Mouse (Mus musculus) forebrain, embryonic 11.5 days (tissue): ENCODE results near the gene Cpt1a. TPM values are rescaled to one million over a fixed set of nuclear protein-coding genes. Genes with fewer than 3 reads are reported as not detected.
A peak's percentile ranks its signal among the peaks of the same experiment; 100 is the strongest.

Experiments
- ATAC-seq: fragments of 200-750 bp; cut with Nextera tagmentation; replicated peaks from 2 replicates; pipeline ENCODE4 v1.8.0; 2017; ENCODE audit warnings: moderate TSS enrichment; ENCODE audit not compliant: low FRiP score
- DNase-seq: peaks from one replicate; pipeline ENCODE4 v3.0.0-alpha.2; 2017; ENCODE audit warnings: low spot score
- H3K27ac ChIP-seq: fragments of 300-500 bp; sonication (generic); 2 replicates; pipeline ENCODE4 v1.5.1; 2014; ENCODE audit warnings: low read depth, low read length
- H3K27me3 ChIP-seq: fragments of 300-500 bp; sonication (generic); 2 replicates; pipeline ENCODE4 v1.6.1; 2014; ENCODE audit warnings: mild to moderate bottlenecking, low read length, mixed read lengths; ENCODE audit not compliant: control insufficient read depth, insufficient read depth
- H3K36me3 ChIP-seq: fragments of 300-500 bp; sonication (generic); 2 replicates; pipeline ENCODE4 v1.6.1; 2014; ENCODE audit warnings: mild to moderate bottlenecking, low read length, moderate library complexity, mixed read lengths; ENCODE audit not compliant: control insufficient read depth, insufficient read depth
- H3K4me1 ChIP-seq: fragments of 300-500 bp; sonication (generic); replicated peaks from 2 replicates; pipeline ENCODE4 v1.6.1; 2014; ENCODE audit warnings: low read length, mixed read lengths; ENCODE audit not compliant: control insufficient read depth, insufficient read depth
- H3K4me2 ChIP-seq: fragments of 300-500 bp; sonication (generic); 2 replicates; pipeline ENCODE4 v1.6.1; 2014; ENCODE audit warnings: low read depth, mild to moderate bottlenecking, low read length, moderate library complexity, mixed read lengths; ENCODE audit not compliant: severe bottlenecking
- H3K4me3 ChIP-seq: fragments of 300-500 bp; sonication (generic); 2 replicates; pipeline ENCODE4 v1.5.1; 2014; ENCODE audit warnings: low read depth, low read length
- H3K9ac ChIP-seq: fragments of 300-500 bp; sonication (generic); 2 replicates; pipeline ENCODE4 v1.6.1; 2014; ENCODE audit warnings: low read length
- H3K9me3 ChIP-seq: fragments of 300-500 bp; sonication (generic); 2 replicates; pipeline ENCODE4 v1.6.1; 2016; ENCODE audit warnings: low read length, mixed read lengths; ENCODE audit not compliant: control insufficient read depth
- WGBS: fragments of 180-500 bp; shearing (Covaris S2); extraction: QIAGEN DNeasy Blood & Tissue Kit; methylation state at CpG from one replicate; pipeline ENCODE4 v1.1.7; 2014; 5-methylcytosine and 5-hydroxymethylcytosine counted together
- polyA plus RNA-seq: library from polyadenylated mRNA; unstranded; fragments of >200 nt; fragmentation: Nextera tagmentation; extraction: Ambion mirVana; gene quantifications from 2 replicates; pipeline ENCODE4 v1.2.1, GENCODE M21; 2014

The Cpt1a gene
- 10.0 and 10.4 TPM in 2 replicates for polyA plus RNA-seq

DNA sequence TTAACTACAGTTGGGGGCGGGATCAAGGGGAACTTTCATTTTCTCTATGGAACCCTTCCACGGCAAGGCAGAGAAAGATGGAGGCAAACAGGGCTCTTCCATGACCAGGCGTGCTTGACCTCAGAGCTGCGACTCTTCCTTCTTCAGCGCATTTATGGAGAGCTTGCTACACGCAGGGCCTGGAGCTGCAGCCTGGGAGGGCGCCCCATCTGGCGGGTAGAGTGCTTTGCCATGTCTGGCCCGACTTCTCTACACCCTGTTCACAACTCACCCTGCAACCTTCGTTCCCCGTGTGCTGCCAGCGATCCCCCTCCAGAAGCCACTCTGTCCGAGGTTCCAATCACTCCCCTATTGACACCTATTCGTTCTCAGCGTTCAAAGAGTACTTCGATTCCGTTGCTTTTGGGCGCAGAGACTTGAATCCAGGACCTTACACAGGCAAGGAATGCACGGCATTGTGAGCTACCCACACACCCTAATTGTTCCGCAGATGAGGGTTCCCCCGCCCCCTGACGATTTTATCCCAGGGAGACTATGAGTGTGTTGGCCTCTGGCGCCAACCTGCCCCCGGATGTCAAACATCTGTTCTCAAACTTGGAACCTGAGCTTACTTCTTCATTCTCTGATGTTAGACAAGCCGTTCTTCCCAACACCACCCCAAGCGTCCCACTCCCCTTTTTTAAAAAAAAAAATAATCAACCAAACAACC, at the start of gene Cpt1a:
Gene Cpt1a, plus strand, starts transcription at position 74 of the 709 bp plus-strand sequence.
- Histone ChIP-seq H3K4me3 (peak within 1 kb of the TSS; percentile 49), H3K9me3 (no peaks in the 10 kb centered on the region; the same call in 1 of the 2 replicates), H3K27ac (no peak within 1 kb of the TSS), H3K36me3 (no peaks in the 10 kb centered on the region), H3K4me2 (peak within 1 kb of the TSS; percentile 88), H3K27me3 (peaks cover 23% of the 10 kb centered on the region), H3K4me1 (peaks cover 20% of the 10 kb centered on the region; the same call in 1 of the 2 replicates), H3K9ac (peak within 1 kb of the TSS; percentile 55)
- no peak for ATAC-seq
- peak; percentile 65 for DNase-seq
- 6% methylated on average over 26 of the region's 26 CpGs for WGBS

DNA sequence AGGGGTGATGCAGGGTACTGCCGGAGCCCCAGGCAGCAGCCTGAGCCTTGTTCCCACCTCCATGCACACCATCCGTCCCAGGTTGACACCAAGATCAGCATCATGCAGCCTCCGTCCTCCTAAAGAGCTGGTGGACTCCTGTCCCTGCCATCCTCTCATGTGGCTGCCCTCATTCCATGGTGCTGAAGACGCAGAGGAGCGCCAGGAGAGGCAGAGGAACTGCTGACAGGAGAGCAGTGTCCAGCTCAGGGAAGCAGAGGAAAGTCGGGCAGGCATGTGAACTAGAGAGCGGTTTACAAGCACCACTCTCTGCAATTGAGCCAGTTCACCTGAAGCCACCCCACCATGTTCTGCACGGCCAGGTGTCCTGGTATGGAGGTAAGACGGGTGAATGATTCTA, 48.8 kb upstream of the Cpt1a start:
- no peak overlapping the region for H3K4me2 ChIP-seq
- H3K4me3 ChIP-seq, result no peak overlapping the region
- H3K27me3 ChIP-seq, result no peaks in the 10 kb centered on the region
- ATAC-seq (no peak), DNase-seq (peak; percentile 46)
- H3K36me3 ChIP-seq, result peaks cover 3% of the 10 kb centered on the region; the same call in 1 of the 2 replicates
- no peak overlapping the region for H3K27ac ChIP-seq
- H3K9ac ChIP-seq, result no peak overlapping the region
- H3K9me3 ChIP-seq, result no peaks in the 10 kb centered on the region
- 94% methylated on average over 9 of the region's 9 CpGs for WGBS
- H3K4me1 ChIP-seq, result no peaks in the 10 kb centered on the region

- WGBS, result 91% methylated on average over 3 of the region's 3 CpGs
- peaks cover 3% of the 10 kb centered on the region; the same call in 1 of the 2 replicates for H3K36me3 ChIP-seq
- H3K4me1 ChIP-seq, result no peaks in the 10 kb centered on the region
- H3K27me3 ChIP-seq, result no peaks in the 10 kb centered on the region
- no peak overlapping the region for H3K27ac ChIP-seq
- ATAC-seq (no peak), DNase-seq (peak; percentile 21)
- no peaks in the 10 kb centered on the region for H3K9me3 ChIP-seq
- no peak overlapping the region for H3K4me3 ChIP-seq
- no peak overlapping the region for H3K9ac ChIP-seq
- H3K4me2 ChIP-seq, result no peak overlapping the region
These were observed 46.3 kb upstream of the Cpt1a start for GRCm38 (mm10) chr19:3275744-3276365.

DNA sequence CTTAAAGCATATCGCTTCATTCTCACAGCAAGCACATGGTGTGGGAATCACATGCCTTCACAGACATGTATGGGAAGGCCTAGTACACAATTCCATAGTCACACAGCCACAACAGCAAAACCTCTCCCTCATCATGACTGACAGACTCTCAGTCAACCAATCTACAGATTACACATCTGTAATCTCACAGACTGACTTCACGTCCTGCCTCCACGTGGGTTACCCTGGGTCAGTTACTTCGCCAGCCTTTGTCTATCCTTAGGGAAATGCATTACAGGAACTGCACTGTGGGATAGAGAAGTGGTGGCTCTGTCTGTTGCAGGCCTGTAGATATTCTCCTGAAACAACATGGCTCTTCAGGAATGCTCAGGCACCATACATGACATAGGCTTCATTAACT, 40.2 kb upstream of the Cpt1a start:
- H3K27ac ChIP-seq, result no peak overlapping the region

DNA sequence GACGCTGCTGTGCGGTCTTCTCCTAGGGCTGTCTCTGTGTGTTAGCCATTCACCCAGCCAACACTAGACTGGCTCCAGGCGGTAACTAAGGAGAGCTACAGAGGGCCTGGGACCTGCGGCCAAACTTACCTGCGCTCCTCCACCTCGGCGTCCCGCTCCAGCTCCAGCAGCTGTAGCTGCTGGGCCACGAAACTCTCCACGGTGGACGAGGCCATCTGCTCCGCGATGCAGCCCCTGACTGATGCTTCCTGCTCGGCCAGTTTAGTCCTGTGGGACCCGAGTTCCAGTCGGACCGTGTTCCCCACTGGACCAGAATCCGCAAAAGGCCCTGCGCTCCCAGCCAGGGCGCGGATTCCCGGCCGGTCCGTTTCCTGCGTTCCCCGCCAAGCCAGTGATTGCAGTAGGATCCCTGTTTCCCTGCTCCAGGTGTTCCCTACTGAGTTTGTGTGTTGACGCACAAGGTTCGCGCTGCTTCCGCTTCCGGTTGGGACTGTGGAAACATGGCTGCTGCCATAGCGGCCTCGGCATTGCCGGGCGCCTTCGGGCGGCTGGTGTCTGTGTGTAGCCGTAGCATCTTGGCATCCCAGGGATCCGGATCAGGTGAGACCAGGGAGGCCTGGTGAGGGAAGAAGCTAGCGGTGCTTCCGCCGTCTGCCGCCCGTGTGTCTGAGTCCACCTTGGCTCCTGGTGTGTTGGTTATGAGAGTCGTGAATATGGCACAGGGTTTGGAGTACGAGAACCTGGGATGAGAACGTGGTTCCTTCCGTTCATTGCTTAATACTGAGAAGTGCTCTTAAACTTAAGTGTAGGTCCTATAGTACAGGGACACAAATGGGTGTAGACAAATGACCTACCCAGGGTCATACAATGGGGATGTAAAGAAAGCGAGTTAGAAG, 39.3 kb upstream of the Cpt1a start, which contains the start of the genes Mrpl21 and Ighmbp2:
Gene Mrpl21, plus strand, starts transcription at position 330 of the 896 bp plus-strand sequence.
Gene Ighmbp2, minus strand, starts transcription at position 446 of the 896 bp plus-strand sequence.
- Histone ChIP-seq H3K27me3 (no peaks in the 10 kb centered on the region), H3K9ac (peak within 1 kb of the TSS; percentile 81), H3K4me2 (peak within 1 kb of the TSS; percentile 73), H3K4me3 (peak within 1 kb of the TSS; percentile 74), H3K4me1 (peaks cover 10% of the 10 kb centered on the region), H3K9me3 (no peaks in the 10 kb centered on the region), H3K36me3 (no peaks in the 10 kb centered on the region; the same call in 1 of the 2 replicates), H3K27ac (peak within 1 kb of the TSS; percentile 25; the same call in 1 of the 2 replicates)
- WGBS, result under 1% methylated on average over 49 of the region's 49 CpGs
- ATAC-seq, result peak; percentile 89
- peak; percentile 89 for DNase-seq

More for the DNA sequence above, 40.2 kb upstream of the Cpt1a start:
- H3K4me3 ChIP-seq, result peak overlapping the region; percentile 74
- H3K4me2 ChIP-seq, result peak overlapping the region; percentile 73
- peak overlapping the region; percentile 81 for H3K9ac ChIP-seq
- WGBS, result 81% methylated on average over 4 of the region's 4 CpGs
- DNase-seq (no peak), ATAC-seq (no peak)
- no peaks in the 10 kb centered on the region for H3K9me3 ChIP-seq
- no peaks in the 10 kb centered on the region; the same call in 1 of the 2 replicates for H3K36me3 ChIP-seq
- peaks cover 10% of the 10 kb centered on the region for H3K4me1 ChIP-seq
- no peaks in the 10 kb centered on the region for H3K27me3 ChIP-seq

DNA sequence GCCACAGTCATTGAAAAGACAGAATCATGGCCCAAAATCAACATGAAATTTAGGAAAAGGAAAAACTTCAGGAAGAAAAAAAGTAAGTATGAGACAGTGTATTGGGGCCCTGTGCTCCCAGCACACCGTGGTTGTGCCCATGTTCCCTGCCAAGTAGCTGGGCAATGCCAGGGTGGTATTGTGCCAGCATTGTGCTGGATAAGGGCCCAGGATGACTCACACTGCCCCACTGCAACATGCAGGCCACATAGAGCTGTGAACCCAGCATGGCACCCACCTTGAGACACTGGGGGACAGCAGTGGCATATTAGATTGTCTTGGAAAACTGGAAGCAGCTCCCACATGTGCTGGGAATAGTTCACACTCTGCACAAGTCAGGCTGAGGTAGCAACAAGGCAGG, 33.1 kb upstream of the Cpt1a start:
- Histone ChIP-seq H3K9me3 (no peaks in the 10 kb centered on the region), H3K9ac (no peak overlapping the region), H3K4me2 (no peak overlapping the region), H3K4me1 (no peaks in the 10 kb centered on the region), H3K36me3 (no peaks in the 10 kb centered on the region; the same call in 1 of the 2 replicates), H3K27ac (no peak overlapping the region), H3K4me3 (no peak overlapping the region), H3K27me3 (no peaks in the 10 kb centered on the region)
- DNase-seq (no peak), ATAC-seq (no peak)
- 97% methylated on average over 1 of the region's 1 CpGs for WGBS

DNA sequence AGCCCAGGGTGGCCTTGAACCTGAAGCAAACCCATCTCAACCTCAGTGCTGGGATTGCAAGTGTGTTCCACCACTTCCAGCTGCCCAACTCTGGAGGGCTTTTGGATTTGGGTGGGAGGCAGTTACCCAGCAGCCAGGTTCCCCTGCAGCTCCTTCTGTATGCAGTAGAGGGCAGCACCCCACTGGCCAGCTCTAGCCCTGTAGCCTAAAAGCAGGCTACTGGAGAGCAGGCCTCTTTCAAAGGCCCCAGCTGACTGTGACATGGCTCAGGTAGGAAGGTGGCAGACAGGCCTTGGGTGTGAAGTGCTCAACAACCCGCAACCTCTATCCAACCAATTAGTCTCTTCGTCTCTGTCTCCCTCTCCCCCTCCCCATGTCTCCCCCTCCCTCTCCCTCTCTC, 30.1 kb upstream of the Cpt1a start:
- no peaks in the 10 kb centered on the region for H3K9me3 ChIP-seq
- no peaks in the 10 kb centered on the region; the same call in 1 of the 2 replicates for H3K36me3 ChIP-seq
- ATAC-seq, result peak; percentile 79
- H3K27ac ChIP-seq, result no peak overlapping the region
- peak; percentile 72 for DNase-seq
- no peaks in the 10 kb centered on the region for H3K4me1 ChIP-seq
- H3K4me2 ChIP-seq, result no peak overlapping the region
- whole genome bisulfite sequencing, result 72% methylated on average over 2 of the region's 2 CpGs
- no peak overlapping the region for H3K4me3 ChIP-seq
- no peak overlapping the region for H3K9ac ChIP-seq
- no peaks in the 10 kb centered on the region for H3K27me3 ChIP-seq

- ATAC-seq, result no peak
- 92% methylated on average over 1 of the region's 1 CpGs for WGBS
- no peaks in the 10 kb centered on the region; the same call in 1 of the 2 replicates for H3K36me3 ChIP-seq
These were observed 29.1 kb upstream of the Cpt1a start for GRCm38 (mm10) chr19:3292993-3293392.

More at GRCm38 (mm10) chr19:3292993-3293392, 29.1 kb upstream of the Cpt1a start:
- H3K4me1 ChIP-seq, result no peaks in the 10 kb centered on the region
- H3K4me2 ChIP-seq, result no peak overlapping the region
- H3K9ac ChIP-seq, result no peak overlapping the region
- no peak overlapping the region for H3K4me3 ChIP-seq
- H3K27ac ChIP-seq, result no peak overlapping the region
- no peak for DNase-seq
- H3K27me3 ChIP-seq, result no peaks in the 10 kb centered on the region
- H3K9me3 ChIP-seq, result no peaks in the 10 kb centered on the region
